Mouse (Mus musculus) heart, postnatal 0 days (tissue): ENCODE results near the gene Hip1r. TPM values are rescaled to one million over a fixed set of nuclear protein-coding genes. Genes with fewer than 3 reads are reported as not detected.

Source experiments
- ATAC-seq: fragments of 200-750 bp; cut with Nextera tagmentation; 2 replicates; pipeline ENCODE4 v1.8.0; 2017; ENCODE audit warnings: low read depth, moderate number of reproducible peaks, moderate library complexity; ENCODE audit not compliant: insufficient read depth
- DNase-seq: peaks from one replicate; pipeline ENCODE4 v3.0.0-alpha.2; 2016; ENCODE audit warnings: low spot score
- H3K27ac ChIP-seq: fragments of 300-500 bp; sonication (generic); 2 replicates; pipeline ENCODE4 v1.5.1; 2014; ENCODE audit warnings: low read depth, mild to moderate bottlenecking
- H3K27me3 ChIP-seq: fragments of 300-500 bp; sonication (generic); 2 replicates; pipeline ENCODE4 v1.6.1; 2014; ENCODE audit warnings: low read length, mixed read lengths; ENCODE audit not compliant: control insufficient read depth, insufficient read depth
- H3K36me3 ChIP-seq: fragments of 300-500 bp; sonication (generic); replicated peaks from 2 replicates; pipeline ENCODE4 v1.6.1; 2014; ENCODE audit warnings: low read length, mixed read lengths; ENCODE audit not compliant: control insufficient read depth, insufficient read depth
- H3K4me1 ChIP-seq: fragments of 300-500 bp; sonication (generic); 2 replicates; pipeline ENCODE4 v1.6.1; 2014; ENCODE audit warnings: antibody characterized with exemption; ENCODE audit not compliant: control insufficient read depth, insufficient read depth
- H3K4me2 ChIP-seq: fragments of 300-500 bp; sonication (generic); 2 replicates; pipeline ENCODE4 v1.6.1; 2014; ENCODE audit warnings: low read depth, mild to moderate bottlenecking, low read length, moderate library complexity
- H3K4me3 ChIP-seq: fragments of 300-500 bp; sonication (generic); 2 replicates; pipeline ENCODE4 v1.5.1; 2014; ENCODE audit warnings: low read depth, low read length
- H3K9ac ChIP-seq: fragments of 300-500 bp; sonication (generic); replicated peaks from 2 replicates; pipeline ENCODE4 v1.6.1; 2014; ENCODE audit warnings: low read depth, low read length, mixed read lengths
- H3K9me3 ChIP-seq: fragments of 300-500 bp; sonication (generic); replicated peaks from 2 replicates; pipeline ENCODE4 v1.6.1; 2016; ENCODE audit warnings: low read length; ENCODE audit not compliant: control insufficient read depth
- CTCF ChIP-seq: IDR thresholded peaks from 2 replicates; pipeline ENCODE4 v1.5.1; 2016; ENCODE audit warnings: antibody characterized with exemption, control low read depth, low read depth
- EP300 ChIP-seq: IDR thresholded peaks from 2 replicates; pipeline ENCODE4 v1.6.1; 2016; ENCODE audit warnings: antibody characterized with exemption, low read depth
- WGBS: fragments of 180-500 bp; shearing (Covaris S2); extraction: QIAGEN DNeasy Blood & Tissue Kit; methylation state at CpG from one replicate; pipeline ENCODE4 v1.1.7; 2014; 5-methylcytosine and 5-hydroxymethylcytosine counted together
- polyA plus RNA-seq: library from polyadenylated mRNA; unstranded; fragments of >200 nt; fragmentation: Nextera tagmentation; extraction: Ambion mirVana; gene quantifications from 2 replicates; pipeline ENCODE4 v1.2.1, GENCODE M21; 2015
- total RNA-seq: library from RNA; depleted of rRNA; stranded (reverse); fragments of >200 nt; gene quantifications from 2 replicates; pipeline ENCODE4 v1.2.3, GENCODE M21; 2014; ENCODE audit warnings: low replicate concordance

Hip1r gene
- total and polyA plus RNA-seq, 2 experiments from 2014 or later = 11.9 to 16.3 TPM

- peaks cover 78% of the 10 kb centered on the region for H3K4me1 ChIP-seq
- H3K36me3 ChIP-seq = peaks cover 13% of the 10 kb centered on the region
- no peaks in the 10 kb centered on the region for H3K9me3 ChIP-seq
- H3K27ac ChIP-seq = peak overlapping the region; percentile 81
- WGBS = 45% methylated on average over 10 of the region's 10 CpGs
- H3K27me3 ChIP-seq = no peaks in the 10 kb centered on the region
- no peak overlapping the region for H3K4me2 ChIP-seq
- TF ChIP-seq EP300 = no peak
- TF ChIP-seq CTCF = no peak
- DNase-seq = no peak
- no peak for ATAC-seq
- no peak overlapping the region for H3K4me3 ChIP-seq
- no peak overlapping the region for H3K9ac ChIP-seq
Observed at GRCm38 (mm10) chr5:124012885-124013284, 39.5 kb downstream of the Hip1r start.

DNA sequence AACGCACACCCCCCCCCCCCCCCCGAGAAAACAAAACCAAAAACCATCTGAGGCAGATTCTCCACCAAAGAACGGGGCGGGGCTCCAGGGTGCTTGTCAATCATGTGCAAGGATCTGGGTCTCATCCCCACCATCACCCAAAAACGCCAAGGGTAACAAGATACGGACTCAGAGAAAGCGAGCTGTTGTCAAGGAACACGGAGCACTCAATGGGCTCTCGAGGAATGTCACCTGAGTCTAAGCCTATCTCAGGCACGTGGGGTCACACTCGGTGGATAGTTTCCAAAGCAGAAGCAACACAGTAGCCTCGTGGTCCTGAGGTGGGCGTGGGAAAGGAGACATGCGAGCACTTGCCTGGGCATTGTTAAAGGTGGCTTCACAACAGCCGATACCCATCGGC, 40.3 kb downstream of the Hip1r start:
- ATAC-seq = no peak
- Histone ChIP-seq H3K27ac (peak overlapping the region; percentile 92), H3K9ac (0 out of 2 replicates have a peak overlapping the region, but pooled peaks have one; percentile 42), H3K4me1 (peaks cover 87% of the 10 kb centered on the region), H3K27me3 (no peaks in the 10 kb centered on the region), H3K4me2 (peak overlapping the region; percentile 58), H3K9me3 (no peaks in the 10 kb centered on the region), H3K36me3 (peaks cover 4% of the 10 kb centered on the region), H3K4me3 (no peak overlapping the region)
- no peak for TF ChIP-seq EP300
- no peak for TF ChIP-seq CTCF
- 40% methylated on average over 15 of the region's 16 CpGs for WGBS
- DNase-seq = no peak

GRCm38 (mm10) chr5:124014180-124014579, 40.8 kb downstream of the Hip1r start:
- Histone ChIP-seq H3K27me3 (no peaks in the 10 kb centered on the region), H3K9me3 (no peaks in the 10 kb centered on the region), H3K9ac (peak overlapping the region; percentile 42), H3K4me3 (peak overlapping the region; percentile 30; the same call in 1 of the 2 replicates), H3K36me3 (peaks cover under 1% of the 10 kb centered on the region; the same call in 1 of the 2 replicates), H3K4me2 (peak overlapping the region; percentile 58), H3K4me1 (peaks cover 91% of the 10 kb centered on the region), H3K27ac (peak overlapping the region; percentile 92)
- TF ChIP-seq CTCF = no peak
- no peak for TF ChIP-seq EP300
- WGBS = 36% methylated on average over 3 of the region's 3 CpGs
- ATAC-seq (no peak), DNase-seq (no peak)

- Histone ChIP-seq H3K9me3 (no peaks in the 10 kb centered on the region), H3K4me1 (peaks cover 95% of the 10 kb centered on the region), H3K9ac (peak overlapping the region; percentile 42; the same call in 1 of the 2 replicates), H3K36me3 (no peaks in the 10 kb centered on the region), H3K4me3 (peak overlapping the region; percentile 30), H3K27ac (peak overlapping the region; percentile 92), H3K4me2 (peak overlapping the region; percentile 58), H3K27me3 (no peaks in the 10 kb centered on the region)
- ATAC-seq (no peak), DNase-seq (peak; percentile 60)
- TF ChIP-seq CTCF (no peak), EP300 (no peak)
- WGBS = 4% methylated on average over 11 of the region's 11 CpGs
Observed at GRCm38 (mm10) chr5:124014791-124015251, 41.4 kb downstream of the Hip1r start.

DNA sequence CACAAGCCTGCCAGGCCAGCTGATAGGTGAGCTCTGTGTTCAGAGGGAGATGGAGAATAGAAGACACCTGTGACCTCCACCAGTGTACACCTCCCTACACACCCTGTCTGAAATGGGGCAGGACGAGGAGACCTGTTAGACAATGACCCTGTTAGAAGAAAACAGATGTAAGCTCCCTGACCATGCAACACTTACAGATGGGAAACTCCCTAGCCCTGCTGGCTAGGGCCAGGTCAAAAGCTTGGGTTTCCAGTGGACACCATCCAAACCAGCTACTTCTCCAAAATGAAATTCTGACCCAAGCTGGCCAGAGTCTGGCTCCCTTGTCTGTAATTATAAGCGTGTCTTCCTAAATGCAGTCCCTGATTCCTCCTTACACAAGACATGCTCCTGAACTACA, 42.3 kb downstream of the Hip1r start:
- H3K36me3 ChIP-seq = no peaks in the 10 kb centered on the region
- no peak overlapping the region for H3K4me3 ChIP-seq
- H3K4me1 ChIP-seq = peaks cover 93% of the 10 kb centered on the region
- no peaks in the 10 kb centered on the region for H3K27me3 ChIP-seq
- DNase-seq (no peak), ATAC-seq (no peak)
- TF ChIP-seq CTCF = no peak
- no peak for TF ChIP-seq EP300
- H3K9me3 ChIP-seq = no peaks in the 10 kb centered on the region
- H3K27ac ChIP-seq = peak overlapping the region; percentile 71
- H3K4me2 ChIP-seq = no peak overlapping the region
- 61% methylated on average over 2 of the region's 2 CpGs for WGBS
- no peak overlapping the region for H3K9ac ChIP-seq

DNA sequence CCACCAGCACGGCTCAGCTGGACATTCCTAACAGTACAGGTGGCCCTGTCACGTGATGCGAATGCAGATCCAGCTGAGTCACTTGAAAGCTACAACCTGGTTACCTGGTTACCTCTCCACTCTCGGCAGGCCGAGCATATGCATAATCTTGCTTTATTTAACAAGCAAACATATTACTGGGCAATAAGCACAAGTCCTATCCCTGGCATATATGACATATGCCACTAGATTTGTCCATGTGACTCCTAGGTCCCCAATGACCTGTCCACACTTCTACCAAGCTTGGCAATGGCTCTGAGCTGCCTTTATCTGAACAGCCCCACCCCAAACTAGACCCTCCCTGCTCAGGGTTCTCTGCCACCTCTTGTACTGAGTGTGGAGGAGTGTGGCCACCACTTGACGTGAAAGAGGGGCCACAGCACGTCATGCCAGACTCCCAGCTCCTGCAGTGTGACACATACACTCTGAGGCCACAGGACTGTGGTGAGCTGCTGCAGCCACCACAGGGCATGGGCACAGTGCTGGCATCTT, 42.9 kb downstream of the Hip1r start:
- H3K9me3 ChIP-seq = no peaks in the 10 kb centered on the region
- H3K27ac ChIP-seq = peak overlapping the region; percentile 71
- ATAC-seq (no peak; the same call in 1 of the 2 replicates), DNase-seq (no peak)
- H3K36me3 ChIP-seq = no peaks in the 10 kb centered on the region
- H3K4me2 ChIP-seq = no peak overlapping the region
- peaks cover 87% of the 10 kb centered on the region for H3K4me1 ChIP-seq
- TF ChIP-seq EP300 (no peak), CTCF (no peak)
- no peaks in the 10 kb centered on the region for H3K27me3 ChIP-seq
- no peak overlapping the region for H3K9ac ChIP-seq
- no peak overlapping the region for H3K4me3 ChIP-seq
- WGBS = 51% methylated on average over 7 of the region's 7 CpGs
